Mouse (Mus musculus) layer of hippocampus, adult 18-20 months (tissue): ENCODE measurements around the gene Gdf2. TPM values are rescaled to one million over a fixed set of nuclear protein-coding genes. Genes with fewer than 3 reads are reported as not detected.

Source experiments
- DNase-seq, 2 experiments: peaks; one replicate each; pipeline ENCODE4 v3.0.0; 2022; ENCODE audit warnings: low spot score in 2 of 2
- long read RNA-seq: library from polyadenylated mRNA; stranded (forward); transcript quantifications from one replicate; pipeline ENCODE4 v2.0.0, GENCODE M21; 2021
- total RNA-seq, 2 experiments: library from RNA; stranded (reverse); gene quantifications; 2 replicates each; pipeline ENCODE4 v1.2.3; 2021

The Gdf2 gene
- not detected for total RNA-seq
- long read RNA-seq, result 0 reads

GRCm38 (mm10) chr14:33940739-33941138 lies at the start of gene Gdf2:
Gdf2 (plus strand) TSS chr14:33941039.
- no peak for DNase-seq

GRCm38 (mm10) chr14:33891507-33891906 lies 49.3 kb upstream of the Gdf2 start:
- DNase-seq, result no peak

GRCm38 (mm10) chr14:33895777-33896176 lies 45.1 kb upstream of the Gdf2 start:
- peak in 1 of 2 experiments; percentile 43 for DNase-seq

GRCm38 (mm10) chr14:33896628-33897300 lies 44.1 kb upstream of the Gdf2 start:
- DNase-seq, result peak in 1 of 2 experiments; percentile 5

- no peak for DNase-seq
Measured at GRCm38 (mm10) chr14:33902783-33903182, 38.1 kb upstream of the Gdf2 start.

- no peak for DNase-seq
Measured at GRCm38 (mm10) chr14:33903199-33903598, 37.6 kb upstream of the Gdf2 start.

- no peak for DNase-seq
Measured at GRCm38 (mm10) chr14:33904851-33905250, 36.0 kb upstream of the Gdf2 start.

GRCm38 (mm10) chr14:33913727-33914126 lies 27.1 kb upstream of the Gdf2 start:
- DNase-seq, result peak in 1 of 2 experiments; percentile 56

- no peak for DNase-seq
Measured at GRCm38 (mm10) chr14:33914206-33914605, 26.6 kb upstream of the Gdf2 start.

GRCm38 (mm10) chr14:33920727-33921559 lies 19.9 kb upstream of the Gdf2 start:
- peak; percentile 56 to 82 for DNase-seq

- no peak for DNase-seq
Measured at GRCm38 (mm10) chr14:33922771-33923167, 18.1 kb upstream of the Gdf2 start.

GRCm38 (mm10) chr14:33923168-33924070 lies 17.4 kb upstream of the Gdf2 start, which contains the start of gene Gdf10:
Gdf10 (plus strand) TSS chr14:33923587.
- DNase-seq, result peak; percentile 32 to 57

GRCm38 (mm10) chr14:33931853-33932252 lies 9.0 kb upstream of the Gdf2 start:
- DNase-seq, result no peak

GRCm38 (mm10) chr14:33932935-33933703 lies 7.7 kb upstream of the Gdf2 start:
- peak in 1 of 2 experiments; percentile 76 for DNase-seq

- DNase-seq, result peak in 1 of 2 experiments; percentile 74
Measured at GRCm38 (mm10) chr14:33933778-33934317, 7.0 kb upstream of the Gdf2 start.

- peak; percentile 54 to 85 for DNase-seq
Measured at GRCm38 (mm10) chr14:33939117-33939516, 1.7 kb upstream of the Gdf2 start.

GRCm38 (mm10) chr14:33942222-33942621 lies 1.4 kb downstream of the Gdf2 start:
- DNase-seq, result no peak

GRCm38 (mm10) chr14:33946125-33946524 lies 5.3 kb downstream of the Gdf2 start:
- no peak for DNase-seq

- DNase-seq, result no peak
Measured at GRCm38 (mm10) chr14:33952233-33952981, 11.6 kb downstream of the Gdf2 start.
